Mouse (Mus musculus): Measurements from ENCODE around the gene Lrmda.

Gene Lrmda

DNA sequence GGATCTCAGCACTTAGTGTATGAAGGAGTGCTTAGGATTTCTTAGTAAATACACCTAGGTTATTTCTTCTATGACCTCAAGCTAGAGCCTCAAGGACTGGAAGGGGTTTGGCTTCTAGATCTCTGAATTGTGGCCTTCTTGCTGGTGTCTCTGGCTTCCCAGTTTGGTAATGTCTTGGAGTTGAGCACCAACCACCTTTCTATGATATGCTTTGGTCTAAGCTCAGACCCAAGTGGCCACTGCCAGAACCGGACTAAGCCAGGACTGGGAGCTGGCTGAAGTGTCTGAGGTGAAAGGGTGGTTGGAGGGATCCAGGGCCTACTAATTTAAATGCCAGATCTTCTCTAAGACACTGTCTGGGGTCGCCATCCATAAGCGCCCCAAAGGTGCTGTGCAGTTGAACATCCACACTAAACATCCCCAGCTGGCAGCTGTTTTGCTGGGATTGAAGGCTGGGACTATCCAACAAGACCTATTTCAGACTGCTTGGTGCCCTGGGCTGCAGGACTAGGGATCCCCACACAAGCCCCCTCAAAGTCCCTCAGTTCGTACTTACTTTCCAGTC lies 27.1 kb upstream of the Lrmda start:
- DNase-seq (ENCODE audit: low spot score) = no peak

- no peak for DNase-seq (ENCODE audit: low spot score)
Measured at GRCm38 (mm10) chr14:21993251-21994060, 26.1 kb upstream of the Lrmda start.

GRCm38 (mm10) chr14:21994061-21994990 lies 25.2 kb upstream of the Lrmda start:
- no peak for DNase-seq (ENCODE audit: low spot score)

DNA sequence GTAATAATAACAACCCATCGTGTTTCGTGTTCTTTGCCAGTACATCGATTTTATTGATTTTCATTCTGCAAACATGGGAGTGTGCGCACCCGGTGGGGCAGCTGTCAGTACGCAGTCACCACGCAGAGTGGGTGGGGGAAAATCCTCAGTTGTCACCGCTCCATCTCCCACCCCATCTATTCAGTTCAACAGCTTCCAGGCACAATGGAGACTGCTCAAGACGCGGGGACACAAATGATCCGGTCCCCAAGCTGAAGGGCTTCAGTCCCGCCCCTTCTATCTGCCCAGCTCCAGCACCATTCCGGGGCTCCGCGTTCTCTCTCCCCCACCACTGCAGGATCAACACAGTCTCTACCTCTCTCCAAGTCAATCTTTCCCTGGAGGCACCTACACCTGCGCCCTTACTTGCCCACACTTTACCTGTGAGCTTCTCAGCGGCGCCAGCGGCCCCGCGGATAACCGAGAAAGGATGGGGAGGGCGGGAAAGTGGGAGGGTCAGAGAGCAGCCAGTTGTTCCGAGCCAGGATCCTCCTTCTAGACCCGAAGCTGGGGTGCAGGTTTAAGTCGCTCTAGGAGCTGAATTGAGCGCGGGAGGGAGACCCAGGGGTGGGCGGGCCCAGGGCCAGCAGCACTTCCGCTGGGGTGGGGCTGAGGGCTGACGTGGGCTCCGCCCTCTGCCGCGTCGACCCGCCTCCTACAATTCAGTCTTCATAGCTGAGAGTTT lies 24.3 kb upstream of the Lrmda start:
- peak; percentile 78 for DNase-seq (ENCODE audit: low spot score)

GRCm38 (mm10) chr14:21999588-21999987 lies 19.9 kb upstream of the Lrmda start:
- DNase-seq (ENCODE audit: low spot score) = no peak

DNA sequence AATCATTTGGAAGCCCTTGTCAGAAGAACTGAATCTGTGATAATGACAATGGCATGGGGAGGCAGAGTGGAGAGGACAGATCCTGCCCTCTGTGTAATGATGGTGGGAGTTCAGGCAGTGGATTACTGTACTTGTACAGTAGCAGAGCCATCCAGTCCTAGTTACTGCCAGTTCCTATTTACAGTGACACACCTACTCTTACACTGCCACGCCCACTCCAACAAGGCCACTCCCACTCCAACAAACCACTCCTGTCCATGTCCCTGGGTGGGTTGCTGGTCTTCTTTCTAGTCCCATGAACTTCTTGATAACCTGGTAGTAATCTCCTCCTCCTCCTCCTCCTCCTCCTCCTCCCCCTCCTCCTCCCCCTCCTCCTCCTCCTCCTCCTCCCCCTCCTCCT lies 16.3 kb upstream of the Lrmda start:
- DNase-seq (ENCODE audit: low spot score) = no peak

- DNase-seq (ENCODE audit: low spot score) = no peak
Measured at GRCm38 (mm10) chr14:22003631-22004030, 15.9 kb upstream of the Lrmda start.

DNA sequence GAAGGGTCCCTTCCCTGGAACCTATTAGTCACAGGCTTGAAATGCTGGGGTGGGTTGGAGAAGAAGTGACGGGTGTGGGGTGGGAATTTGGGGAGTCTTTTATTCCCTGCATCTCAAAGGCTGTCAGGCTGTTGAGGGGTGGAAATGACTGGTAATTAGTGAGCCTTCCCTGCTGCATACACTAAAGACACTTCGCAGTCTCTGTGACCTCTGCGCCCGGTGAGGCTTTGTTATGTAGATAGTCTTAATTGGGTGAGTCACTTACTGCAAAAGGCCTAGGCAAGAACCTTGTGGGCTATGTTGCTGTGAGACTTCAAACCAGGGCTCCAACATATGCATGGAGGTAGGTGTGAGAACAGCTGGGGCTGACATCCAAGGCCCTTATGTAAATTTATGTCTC lies 14.6 kb upstream of the Lrmda start:
- no peak for DNase-seq (ENCODE audit: low spot score)

- DNase-seq (ENCODE audit: low spot score) = no peak
Measured at GRCm38 (mm10) chr14:22007006-22007405, 12.5 kb upstream of the Lrmda start.

- no peak for DNase-seq (ENCODE audit: low spot score)
Measured at GRCm38 (mm10) chr14:22014315-22014714, 5.2 kb upstream of the Lrmda start.

- no peak for DNase-seq (ENCODE audit: low spot score)
Measured at GRCm38 (mm10) chr14:22014781-22015180, 4.7 kb upstream of the Lrmda start.

DNA sequence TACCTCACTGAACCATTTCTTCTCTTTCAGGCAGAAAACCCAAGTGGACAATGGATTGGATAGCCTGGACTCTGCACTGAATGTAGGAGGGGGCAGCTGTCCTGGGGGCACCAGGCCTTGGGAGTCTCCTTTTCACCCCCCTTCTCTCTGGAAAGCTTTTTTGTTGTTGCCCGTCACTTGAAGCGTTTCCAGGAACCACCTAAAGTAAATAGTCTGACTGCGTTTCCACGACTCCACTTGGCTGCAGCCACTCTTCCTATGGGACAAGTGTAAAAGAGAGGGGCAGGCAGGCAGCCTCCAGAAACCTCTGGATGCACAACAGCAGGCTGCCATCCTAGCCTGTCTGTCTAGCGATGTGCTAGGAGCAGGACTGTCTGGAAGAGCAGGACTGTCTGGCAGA lies 2.5 kb upstream of the Lrmda start:
- DNase-seq (ENCODE audit: low spot score) = no peak

DNA sequence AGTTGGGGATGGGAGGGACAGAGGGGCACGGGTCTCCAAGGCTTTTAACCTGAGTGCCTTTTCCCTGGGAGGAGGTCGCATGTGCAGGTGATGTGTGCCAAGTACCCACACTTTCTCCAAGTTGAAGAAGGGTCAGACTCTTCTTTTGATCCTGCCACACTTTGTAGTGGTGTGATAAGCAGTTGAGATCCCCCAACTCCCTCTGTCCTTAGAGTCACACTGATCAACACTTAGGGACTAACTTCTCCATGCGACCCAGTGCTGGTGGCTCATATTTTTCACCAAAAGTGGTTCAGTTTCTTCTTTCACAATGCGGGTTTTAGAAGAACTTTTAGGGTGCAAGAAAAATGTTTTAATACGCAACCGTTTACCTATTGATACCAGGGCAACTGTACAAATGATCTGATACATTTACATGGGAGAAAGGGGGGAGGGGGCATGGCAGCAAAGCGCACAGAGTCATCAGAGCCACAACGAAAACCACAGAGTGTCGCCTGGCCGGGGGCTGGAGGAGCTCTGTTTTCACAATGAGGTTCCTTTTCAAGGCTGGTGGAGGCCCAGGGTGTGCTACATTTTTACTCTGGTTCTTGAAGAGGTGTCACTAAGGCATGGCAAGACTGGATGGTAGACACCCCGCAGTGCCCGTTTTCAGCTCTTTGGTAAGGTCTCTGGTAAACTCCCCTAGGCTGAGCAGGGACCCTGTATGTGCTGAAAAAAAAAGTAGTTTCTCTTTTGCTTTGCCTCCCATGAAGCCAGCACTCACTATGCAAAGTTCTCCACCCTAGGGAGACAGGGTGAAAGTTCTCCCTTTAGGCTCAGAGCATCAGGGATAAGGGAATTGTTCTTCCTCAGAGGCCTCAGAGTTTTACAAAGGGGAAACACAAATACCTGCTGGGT lies 685 bp downstream of the Lrmda start:
- no peak for DNase-seq (ENCODE audit: low spot score)

- no peak for DNase-seq (ENCODE audit: low spot score)
Measured at GRCm38 (mm10) chr14:22020885-22021284, 1.4 kb downstream of the Lrmda start.

GRCm38 (mm10) chr14:22023533-22023932 lies 4.0 kb downstream of the Lrmda start:
- no peak for DNase-seq (ENCODE audit: low spot score)

GRCm38 (mm10) chr14:22035900-22036299 lies 16.4 kb downstream of the Lrmda start:
- DNase-seq (ENCODE audit: low spot score) = no peak

DNA sequence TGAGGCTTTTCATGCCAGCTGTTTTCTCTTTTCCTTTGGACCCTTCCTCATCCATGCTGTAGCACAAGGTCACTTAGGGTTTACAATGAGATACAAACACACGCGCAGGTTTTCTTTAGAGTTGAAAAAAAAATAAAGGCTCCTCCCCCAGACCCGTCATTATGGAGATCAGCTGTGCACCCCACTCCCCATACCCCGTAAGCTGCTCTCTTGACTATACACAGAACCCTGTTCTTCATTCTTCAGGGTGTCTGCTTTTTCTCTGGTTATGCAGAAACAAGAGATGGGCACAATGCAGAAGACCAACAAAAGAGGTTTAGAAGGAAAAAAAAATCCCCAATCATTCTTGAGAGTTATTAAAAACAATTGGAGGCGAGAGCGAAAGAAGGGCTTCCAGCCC lies 16.8 kb downstream of the Lrmda start:
- DNase-seq (ENCODE audit: low spot score) = no peak

GRCm38 (mm10) chr14:22036802-22037497 lies 17.4 kb downstream of the Lrmda start:
- no peak for DNase-seq (ENCODE audit: low spot score)

DNA sequence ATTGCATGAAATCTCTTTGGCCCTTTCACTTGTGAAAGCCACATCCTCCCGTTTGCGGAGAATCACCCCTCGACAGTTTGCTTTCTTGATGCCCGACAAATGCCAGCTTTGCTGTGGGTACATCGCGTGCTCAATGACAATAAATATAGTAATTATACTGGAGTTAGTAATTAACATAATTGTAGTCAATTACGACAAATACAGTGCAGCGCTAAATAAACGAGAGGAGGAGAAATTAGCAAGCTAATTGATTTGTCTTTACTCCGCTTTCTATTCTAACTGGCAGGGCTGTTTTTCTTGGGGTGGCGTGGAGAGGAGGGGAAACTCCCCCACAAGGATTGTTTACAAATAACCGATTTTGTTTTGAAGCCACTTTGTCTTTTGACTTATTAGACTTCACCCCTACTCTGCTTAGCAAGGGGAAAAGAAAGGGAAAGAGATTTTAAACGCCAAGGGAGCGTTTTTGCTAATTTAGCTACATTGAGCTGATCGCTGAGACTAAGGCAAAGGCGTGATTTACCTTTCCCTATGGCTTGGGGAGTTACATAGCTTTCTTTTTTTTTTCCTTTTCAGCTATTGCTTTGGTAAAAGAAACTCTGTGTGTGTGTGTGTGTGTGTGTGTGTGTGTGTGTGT lies 18.1 kb downstream of the Lrmda start:
- DNase-seq (ENCODE audit: low spot score) = no peak

DNA sequence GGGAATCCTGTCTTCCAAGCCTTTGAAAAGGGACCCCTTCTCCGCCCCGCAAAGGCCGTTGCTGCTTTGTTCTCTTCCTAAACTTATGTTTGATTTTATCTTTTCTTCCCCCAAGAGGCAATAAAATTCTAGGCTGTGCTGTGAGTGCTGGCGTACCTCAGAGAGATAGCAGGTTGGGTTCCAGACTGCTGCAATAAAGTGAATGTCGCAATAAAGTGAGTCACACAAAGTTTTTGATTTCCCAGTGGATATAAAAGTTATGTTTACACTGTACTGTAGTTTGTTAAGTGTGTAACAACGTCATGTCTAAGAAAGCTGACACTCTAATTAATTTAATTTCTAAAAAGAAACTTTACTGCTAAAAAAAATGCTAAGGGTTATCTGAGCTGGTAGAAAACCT lies 22.6 kb downstream of the Lrmda start:
- no peak for DNase-seq (ENCODE audit: low spot score)
